Mouse (Mus musculus) heart, adult 18-20 months (tissue): ENCODE results near the gene Cd200r4. TPM values are rescaled to one million over a fixed set of nuclear protein-coding genes. Genes with fewer than 3 reads are reported as not detected.

Source experiments
- DNase-seq, 2 experiments: peaks; one replicate each; pipeline ENCODE4 v3.0.0; 2021 to 2022; ENCODE audit warnings: mixed read lengths in 1 of 2
- total RNA-seq, 2 experiments: library from RNA; stranded (reverse); gene quantifications; 2 replicates each; pipeline ENCODE4 v1.2.3; 2021

Gene Cd200r4
- total RNA-seq, 2 experiments from 2014 or later: not detected

GRCm38 (mm10) chr16:44876625-44877024, 65.1 kb downstream of the Cd200r4 start:
- DNase-seq: no peak

GRCm38 (mm10) chr16:44877595-44877994, 66.1 kb downstream of the Cd200r4 start:
- DNase-seq: no peak

Other genes with a start within 250 kb of the Cd200r4 start
- 1 to 10 TPM; 3.6 to 4.5 TPM for gene Nepro, start 87.4 kb upstream of the Cd200r4 start, total RNA-seq
- gene Gtpbp8, start 65.4 kb upstream of the Cd200r4 start, total RNA-seq: 10 to 100 TPM in 1 of 2 experiments, 1 to 10 TPM in 1; 9.1 to 11.1 TPM
- under 1 TPM; 0.21 to 0.40 TPM for gene Cd200r1, start 46.0 kb upstream of the Cd200r4 start, total RNA-seq
- not detected for gene Cd200r2, start 55.4 kb downstream of the Cd200r4 start, total RNA-seq
- gene Cd200r3, start 131.9 kb downstream of the Cd200r4 start, total RNA-seq: not detected